Mouse (Mus musculus) thymus, postnatal 36 days (tissue): ENCODE data around the gene Pfdn5.
A peak's percentile ranks its signal among the peaks of the same experiment; 100 is the strongest.

Experiments
- DNase-seq, 2 experiments: peaks; one replicate each; pipeline ENCODE4 v3.0.0; 2022; ENCODE audit warnings: mixed read lengths in 2 of 2

The Pfdn5 gene

GRCm38 (mm10) chr15:102377163-102377543, 51.2 kb downstream of the Pfdn5 start:
- peak; percentile 83 to 84 for DNase-seq

DNA sequence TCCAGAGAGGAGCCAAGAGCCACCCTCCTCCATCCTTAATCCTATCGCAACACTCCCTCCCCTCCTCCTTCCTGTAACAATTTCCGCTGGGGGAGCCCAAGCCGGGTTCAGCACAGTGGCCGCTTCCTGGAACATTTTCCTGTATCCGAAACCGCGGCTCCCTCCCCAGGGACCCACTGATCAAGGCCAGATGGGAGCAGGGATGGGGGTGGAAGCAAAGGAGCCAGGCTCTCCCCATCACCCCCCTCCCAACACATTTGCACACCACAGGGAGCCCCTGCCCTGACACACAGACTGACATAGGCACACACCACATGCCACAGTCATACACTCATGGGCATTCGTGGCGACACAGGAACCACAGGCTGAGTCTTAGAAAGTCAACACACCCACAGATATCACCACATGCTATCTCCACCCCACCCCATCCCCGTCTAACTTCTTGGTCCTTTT, 51.9 kb downstream of the Pfdn5 start:
- peak; percentile 29 to 30 for DNase-seq
